Mouse (Mus musculus): ENCODE measurements around the gene F5. TPM values are rescaled to one million over a fixed set of nuclear protein-coding genes. Genes with fewer than 3 reads are reported as not detected.
A peak's percentile ranks its signal among the peaks of the same experiment; 100 is the strongest.

Gene F5
- polyA plus RNA-seq, 1 experiment from 2014 or later: 11.2 TPM

GRCm38 (mm10) chr1:164130013-164130412, 21.6 kb upstream of the F5 start:
- Histone ChIP-seq H3K36me3 (replicated peaks) (no peaks in the 10 kb centered on the region), H3K9me3 (replicated peaks) (0 out of 2 replicates have a peak, but pooled peaks cover 2% of the 10 kb centered on the region), H3K4me3 (replicated peaks) (no peak overlapping the region), H3K4me1 (replicated peaks) (no peaks in the 10 kb centered on the region), H3K27me3 (no peaks in the 10 kb centered on the region), H3K9ac (no peak overlapping the region), H3K27ac (replicated peaks) (no peak overlapping the region), H3K4me2 (no peak overlapping the region)
- 43% methylated on average over 3 of the region's 3 CpGs for WGBS (ENCODE audit: insufficient replicate concordance)
- ATAC-seq (ENCODE audit: insufficient read depth): no peak

DNA sequence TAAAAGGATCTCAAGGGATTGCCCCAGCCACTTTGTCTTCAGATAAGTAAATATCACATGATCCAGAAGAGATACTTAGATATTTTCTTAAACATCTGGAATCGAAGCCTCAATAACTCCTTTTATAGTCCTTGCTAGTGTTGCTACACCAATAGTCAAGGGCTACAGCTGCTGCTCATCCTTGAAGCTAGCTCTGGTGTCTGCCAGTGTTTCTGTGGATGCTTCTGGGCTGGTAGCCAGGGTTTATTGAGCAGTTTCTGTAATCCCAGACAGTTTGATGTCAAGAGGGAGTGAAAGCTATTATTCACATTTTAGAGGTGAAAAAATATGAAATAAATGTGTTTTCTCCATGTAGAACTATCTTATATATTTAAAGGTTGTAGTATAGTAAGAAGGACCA, 19.0 kb upstream of the F5 start:
- no peaks in the 10 kb centered on the region for H3K36me3 ChIP-seq (replicated peaks)
- H3K4me1 ChIP-seq (replicated peaks): no peaks in the 10 kb centered on the region
- H3K9me3 ChIP-seq (replicated peaks): 0 out of 2 replicates have a peak, but pooled peaks cover 2% of the 10 kb centered on the region
- no peak for ATAC-seq (ENCODE audit: insufficient read depth)
- H3K4me3 ChIP-seq (replicated peaks): no peak overlapping the region
- H3K4me2 ChIP-seq: no peak overlapping the region
- no peaks in the 10 kb centered on the region for H3K27me3 ChIP-seq
- no peak overlapping the region for H3K27ac ChIP-seq (replicated peaks)
- WGBS (ENCODE audit: insufficient replicate concordance): 57% methylated on average over 1 of the region's 1 CpGs
- H3K9ac ChIP-seq: no peak overlapping the region

DNA sequence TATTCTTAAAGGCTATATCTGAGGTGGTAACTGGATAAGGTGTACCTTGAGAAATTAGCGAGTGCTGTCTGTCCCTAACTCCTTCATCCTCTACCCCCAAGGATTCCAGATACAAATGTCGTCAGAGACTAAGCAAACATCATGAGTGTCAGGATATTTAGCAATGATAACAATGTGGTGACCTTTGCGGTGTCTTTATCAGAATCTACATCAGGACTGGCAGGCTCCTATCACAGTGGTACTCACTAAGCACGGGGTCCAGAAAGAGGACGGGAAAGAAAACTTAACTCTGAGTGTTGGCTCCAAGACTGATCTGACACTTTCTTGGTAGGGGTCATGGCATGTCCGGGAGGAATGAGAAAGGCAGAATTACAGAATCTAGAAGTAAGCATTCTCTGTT, 17.5 kb upstream of the F5 start:
- Histone ChIP-seq H3K9me3 (replicated peaks) (no peaks in the 10 kb centered on the region), H3K4me2 (no peak overlapping the region), H3K4me3 (replicated peaks) (no peak overlapping the region), H3K4me1 (replicated peaks) (no peaks in the 10 kb centered on the region), H3K36me3 (replicated peaks) (no peaks in the 10 kb centered on the region), H3K27ac (replicated peaks) (no peak overlapping the region), H3K9ac (no peak overlapping the region), H3K27me3 (no peaks in the 10 kb centered on the region)
- ATAC-seq (ENCODE audit: insufficient read depth): no peak
- WGBS (ENCODE audit: insufficient replicate concordance): 28% methylated on average over 6 of the region's 6 CpGs

DNA sequence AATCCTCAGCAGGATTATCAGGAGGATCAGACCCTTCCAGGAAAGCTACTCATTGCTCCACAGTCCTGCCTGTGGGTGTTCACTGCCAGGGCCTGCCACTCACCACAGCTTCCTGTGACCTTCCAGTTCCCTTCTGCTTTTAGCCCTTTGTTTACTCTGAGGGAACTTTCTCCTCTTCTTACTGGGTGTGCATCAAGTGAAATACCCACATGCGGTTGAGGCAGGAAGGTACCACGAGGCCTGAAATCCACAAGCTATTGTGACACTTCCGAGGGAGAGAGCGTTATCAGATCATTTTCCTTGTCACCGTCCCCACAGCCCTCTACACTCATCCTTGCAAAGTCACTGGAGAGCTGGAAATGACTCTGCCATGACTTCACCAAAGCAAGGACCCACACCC, 16.3 kb upstream of the F5 start:
- H3K27ac ChIP-seq (replicated peaks): no peak overlapping the region
- no peaks in the 10 kb centered on the region for H3K4me1 ChIP-seq (replicated peaks)
- no peak overlapping the region for H3K4me2 ChIP-seq
- H3K9me3 ChIP-seq (replicated peaks): no peaks in the 10 kb centered on the region
- H3K4me3 ChIP-seq (replicated peaks): no peak overlapping the region
- H3K36me3 ChIP-seq (replicated peaks): no peaks in the 10 kb centered on the region
- 6% methylated on average over 5 of the region's 5 CpGs for WGBS (ENCODE audit: insufficient replicate concordance)
- H3K27me3 ChIP-seq: no peaks in the 10 kb centered on the region
- H3K9ac ChIP-seq: no peak overlapping the region
- ATAC-seq (ENCODE audit: insufficient read depth): peak; percentile 69

GRCm38 (mm10) chr1:164135960-164136359, 15.7 kb upstream of the F5 start:
- Histone ChIP-seq H3K27ac (replicated peaks) (no peak overlapping the region), H3K36me3 (replicated peaks) (no peaks in the 10 kb centered on the region), H3K4me2 (no peak overlapping the region), H3K9ac (no peak overlapping the region), H3K4me1 (replicated peaks) (no peaks in the 10 kb centered on the region), H3K9me3 (replicated peaks) (no peaks in the 10 kb centered on the region), H3K4me3 (replicated peaks) (no peak overlapping the region), H3K27me3 (no peaks in the 10 kb centered on the region)
- ATAC-seq (ENCODE audit: insufficient read depth): 0 out of 2 replicates have a peak, but pooled peaks have one; percentile 20
- 11% methylated on average over 11 of the region's 11 CpGs for WGBS (ENCODE audit: insufficient replicate concordance)

DNA sequence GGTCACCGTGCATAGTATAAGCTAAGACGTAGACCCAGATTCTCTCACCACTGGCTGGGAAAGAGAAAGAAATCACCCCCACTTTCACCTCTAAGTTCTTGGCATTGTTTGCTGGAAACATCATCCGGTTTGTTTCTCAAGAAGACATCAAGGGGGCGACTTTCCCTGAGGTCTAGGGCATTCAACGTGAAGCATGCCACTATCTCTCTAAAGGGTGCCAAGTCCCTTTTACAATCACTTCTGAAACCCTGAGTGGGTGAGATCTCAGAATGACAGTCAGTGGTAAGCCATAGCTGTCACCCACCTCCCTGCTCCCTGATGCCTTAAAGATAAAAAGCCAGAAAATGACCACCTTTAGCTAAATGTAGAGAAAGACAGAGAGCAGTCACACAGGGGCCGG, 15.0 kb upstream of the F5 start:
- no peak for ATAC-seq (ENCODE audit: insufficient read depth)
- no peaks in the 10 kb centered on the region for H3K36me3 ChIP-seq (replicated peaks)
- no peaks in the 10 kb centered on the region for H3K4me1 ChIP-seq (replicated peaks)
- H3K9ac ChIP-seq: no peak overlapping the region
- no peak overlapping the region for H3K4me3 ChIP-seq (replicated peaks)
- H3K27ac ChIP-seq (replicated peaks): no peak overlapping the region
- H3K4me2 ChIP-seq: no peak overlapping the region
- H3K9me3 ChIP-seq (replicated peaks): no peaks in the 10 kb centered on the region
- H3K27me3 ChIP-seq: no peaks in the 10 kb centered on the region
- 47% methylated on average over 6 of the region's 6 CpGs for WGBS (ENCODE audit: insufficient replicate concordance)

DNA sequence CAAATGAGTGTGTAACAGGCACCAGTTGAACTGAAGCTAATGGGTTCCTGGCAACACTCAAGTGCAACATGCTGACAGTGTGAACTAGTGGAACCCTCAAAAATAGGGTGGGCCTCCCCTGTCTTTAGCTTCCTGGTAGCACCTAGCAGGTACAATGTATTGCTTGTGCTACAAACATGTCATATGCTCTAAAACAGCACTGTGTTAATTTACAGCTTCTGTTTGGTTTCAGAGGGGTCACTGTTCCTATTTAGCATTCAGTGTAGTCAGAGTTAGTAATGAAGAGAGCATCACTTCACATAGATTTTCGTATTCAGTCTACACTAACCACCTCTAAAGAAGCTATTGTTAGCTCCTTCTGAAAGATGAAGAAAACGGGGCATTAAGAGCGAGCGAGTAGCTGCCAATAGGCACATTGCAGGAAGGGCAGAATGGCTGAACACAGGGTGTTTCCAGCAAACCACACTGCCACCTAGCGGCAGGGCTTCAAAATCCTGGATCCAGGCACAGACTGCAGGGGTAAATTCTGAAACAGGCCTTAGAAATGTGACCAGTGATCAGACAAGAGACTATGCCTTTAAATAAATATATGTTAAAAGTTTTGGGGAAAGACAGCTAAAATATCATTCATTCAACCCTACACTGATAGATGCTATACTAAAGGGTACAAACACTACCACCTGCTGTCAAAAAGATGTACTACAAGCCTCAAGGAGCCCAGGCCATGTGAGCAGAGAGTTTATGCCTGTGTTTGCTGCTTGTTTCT, 13.1 kb upstream of the F5 start:
- Histone ChIP-seq H3K4me2 (no peak overlapping the region), H3K4me3 (replicated peaks) (no peak overlapping the region), H3K4me1 (replicated peaks) (no peaks in the 10 kb centered on the region), H3K36me3 (replicated peaks) (no peaks in the 10 kb centered on the region), H3K27me3 (no peaks in the 10 kb centered on the region), H3K9me3 (replicated peaks) (no peaks in the 10 kb centered on the region), H3K27ac (replicated peaks) (no peak overlapping the region), H3K9ac (no peak overlapping the region)
- 1% methylated on average over 5 of the region's 5 CpGs for WGBS (ENCODE audit: insufficient replicate concordance)
- no peak for ATAC-seq (ENCODE audit: insufficient read depth)

- no peak overlapping the region for H3K4me2 ChIP-seq
- 29% methylated on average over 4 of the region's 4 CpGs for WGBS (ENCODE audit: insufficient replicate concordance)
- H3K27ac ChIP-seq (replicated peaks): no peak overlapping the region
- H3K4me3 ChIP-seq (replicated peaks): no peak overlapping the region
- ATAC-seq (ENCODE audit: insufficient read depth): no peak
- H3K9me3 ChIP-seq (replicated peaks): no peaks in the 10 kb centered on the region
- no peaks in the 10 kb centered on the region for H3K27me3 ChIP-seq
- no peaks in the 10 kb centered on the region for H3K4me1 ChIP-seq (replicated peaks)
- H3K9ac ChIP-seq: no peak overlapping the region
- no peaks in the 10 kb centered on the region for H3K36me3 ChIP-seq (replicated peaks)
Measured at GRCm38 (mm10) chr1:164139464-164139863, 12.2 kb upstream of the F5 start.

GRCm38 (mm10) chr1:164149083-164149482, 2.6 kb upstream of the F5 start:
- no peak for ATAC-seq (ENCODE audit: insufficient read depth)
- Histone ChIP-seq H3K9ac (no peak overlapping the region), H3K4me3 (replicated peaks) (no peak overlapping the region)

DNA sequence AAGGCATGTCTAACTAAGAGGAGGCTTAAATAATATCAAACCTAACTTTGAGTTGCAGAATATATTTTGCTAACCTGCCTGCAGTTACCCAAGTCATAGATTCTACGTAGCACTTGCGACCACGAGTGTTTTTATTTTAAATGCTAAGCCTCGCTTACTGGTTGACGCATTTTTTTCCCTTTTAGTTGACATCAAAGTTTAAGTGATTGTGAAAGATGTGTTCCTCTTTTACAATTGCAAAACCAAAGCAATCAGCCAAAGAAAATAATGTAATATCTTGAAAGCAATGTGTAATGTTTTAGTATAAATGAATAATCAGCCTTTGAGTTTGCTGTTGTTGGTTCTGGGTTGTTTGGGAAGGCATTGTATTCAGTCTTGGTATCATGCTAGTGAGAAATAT, 1.2 kb downstream of the F5 start:
- H3K36me3 ChIP-seq (replicated peaks): no peaks in the 10 kb centered on the region
- H3K9ac ChIP-seq: no peak overlapping the region
- H3K4me3 ChIP-seq (replicated peaks): peak overlapping the region; percentile 46
- ATAC-seq (ENCODE audit: insufficient read depth): no peak
- H3K27me3 ChIP-seq: no peaks in the 10 kb centered on the region
- 52% methylated on average over 5 of the region's 5 CpGs for WGBS (ENCODE audit: insufficient replicate concordance)
- H3K4me1 ChIP-seq (replicated peaks): peaks cover 16% of the 10 kb centered on the region; the same call in 1 of the 2 replicates
- H3K4me2 ChIP-seq: peak overlapping the region; percentile 52
- no peaks in the 10 kb centered on the region for H3K9me3 ChIP-seq (replicated peaks)
- H3K27ac ChIP-seq (replicated peaks): peak overlapping the region; percentile 34; the same call in 1 of the 2 replicates

More at GRCm38 (mm10) chr1:164149083-164149482, 2.6 kb upstream of the F5 start:
- Histone ChIP-seq H3K27ac (replicated peaks) (no peak overlapping the region), H3K27me3 (no peaks in the 10 kb centered on the region), H3K36me3 (replicated peaks) (no peaks in the 10 kb centered on the region), H3K4me2 (no peak overlapping the region), H3K9me3 (replicated peaks) (no peaks in the 10 kb centered on the region), H3K4me1 (replicated peaks) (peaks cover 20% of the 10 kb centered on the region)
- 72% methylated on average over 7 of the region's 7 CpGs for WGBS (ENCODE audit: insufficient replicate concordance)

- H3K27ac ChIP-seq (replicated peaks): no peak overlapping the region
- no peak overlapping the region for H3K4me3 ChIP-seq (replicated peaks)
- no peaks in the 10 kb centered on the region for H3K36me3 ChIP-seq (replicated peaks)
- H3K4me1 ChIP-seq (replicated peaks): peaks cover 9% of the 10 kb centered on the region; the same call in 1 of the 2 replicates
- no peaks in the 10 kb centered on the region for H3K9me3 ChIP-seq (replicated peaks)
- no peak for ATAC-seq (ENCODE audit: insufficient read depth)
- H3K9ac ChIP-seq: no peak overlapping the region
- H3K27me3 ChIP-seq: no peaks in the 10 kb centered on the region
- 41% methylated on average over 3 of the region's 3 CpGs for WGBS (ENCODE audit: insufficient replicate concordance)
- H3K4me2 ChIP-seq: no peak overlapping the region
Measured at GRCm38 (mm10) chr1:164154983-164155382, 3.3 kb downstream of the F5 start.

DNA sequence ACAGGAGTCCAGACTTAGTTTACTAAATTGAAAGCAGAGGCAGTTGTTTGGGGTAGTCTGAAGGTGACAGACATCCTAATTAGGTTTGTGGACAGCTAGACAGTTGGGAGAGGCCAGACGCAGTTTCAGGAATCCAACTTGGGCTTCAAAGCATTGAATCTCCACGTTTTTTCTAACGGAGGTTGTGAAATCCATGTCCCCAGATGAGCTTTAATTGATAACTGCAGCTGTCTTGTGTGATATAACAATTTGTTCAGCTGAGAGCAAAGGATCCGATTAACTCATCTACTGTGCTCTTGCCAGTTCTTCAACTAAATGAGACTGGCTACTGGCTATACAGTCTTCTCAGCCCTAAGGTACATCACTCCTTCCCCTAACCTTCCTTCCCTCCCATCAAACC, 6.9 kb downstream of the F5 start:
- Histone ChIP-seq H3K4me3 (replicated peaks) (no peak overlapping the region), H3K27me3 (no peaks in the 10 kb centered on the region), H3K9me3 (replicated peaks) (no peaks in the 10 kb centered on the region), H3K36me3 (replicated peaks) (no peaks in the 10 kb centered on the region), H3K27ac (replicated peaks) (no peak overlapping the region), H3K9ac (no peak overlapping the region), H3K4me1 (replicated peaks) (no peaks in the 10 kb centered on the region), H3K4me2 (no peak overlapping the region)
- no peak for ATAC-seq (ENCODE audit: insufficient read depth)
- WGBS (ENCODE audit: insufficient replicate concordance): 51% methylated on average over 4 of the region's 4 CpGs
